Mouse (Mus musculus) kidney, embryonic 14.5 days (tissue): Measurements from ENCODE around the gene Lipo2. TPM values are rescaled to one million over a fixed set of nuclear protein-coding genes. Genes with fewer than 3 reads are reported as not detected.
A peak's percentile ranks its signal among the peaks of the same experiment; 100 is the strongest.
"Not testable (repeated sequence)": the region's sequence is repeated elsewhere in the genome, so short reads cannot be mapped to it uniquely, and the experiment has no call there.

Source experiments
- ATAC-seq: fragments of 200-750 bp; cut with Nextera tagmentation; 2 replicates; pipeline ENCODE4 v1.8.0; 2017; ENCODE audit warnings: moderate number of reproducible peaks, mild to moderate bottlenecking, moderate TSS enrichment, moderate library complexity; ENCODE audit not compliant: low FRiP score, low TSS enrichment
- H3K27ac ChIP-seq: fragments of 300-500 bp; sonication (generic); 2 replicates; pipeline ENCODE4 v1.5.1; 2014; ENCODE audit warnings: low read depth, mild to moderate bottlenecking, low read length, moderate library complexity, mixed read lengths
- H3K27me3 ChIP-seq: fragments of 300-500 bp; sonication (generic); 2 replicates; pipeline ENCODE4 v1.6.1; 2014; ENCODE audit warnings: mild to moderate bottlenecking, low read length; ENCODE audit not compliant: control insufficient read depth, insufficient read depth
- H3K36me3 ChIP-seq: fragments of 300-500 bp; sonication (generic); 2 replicates; pipeline ENCODE4 v1.6.1; 2014; ENCODE audit warnings: low read length, mixed read lengths; ENCODE audit not compliant: control insufficient read depth, insufficient read depth
- H3K4me1 ChIP-seq: fragments of 300-500 bp; sonication (generic); 2 replicates; pipeline ENCODE4 v1.6.1; 2014; ENCODE audit warnings: low read length, mixed read lengths; ENCODE audit not compliant: control insufficient read depth, insufficient read depth
- H3K4me2 ChIP-seq: fragments of 300-500 bp; sonication (generic); replicated peaks from 2 replicates; pipeline ENCODE4 v1.6.1; 2014; ENCODE audit warnings: low read depth, mild to moderate bottlenecking, low read length
- H3K4me3 ChIP-seq: fragments of 300-500 bp; sonication (generic); 2 replicates; pipeline ENCODE4 v1.5.1; 2014; ENCODE audit warnings: mild to moderate bottlenecking, low read length
- H3K9ac ChIP-seq: fragments of 300-500 bp; sonication (generic); 2 replicates; pipeline ENCODE4 v1.6.1; 2014; ENCODE audit warnings: low read depth, mild to moderate bottlenecking, low read length, moderate library complexity
- H3K9me3 ChIP-seq: fragments of 300-500 bp; sonication (generic); 2 replicates; pipeline ENCODE4 v1.6.1; 2016; ENCODE audit warnings: low read length; ENCODE audit not compliant: control insufficient read depth
- WGBS: fragments of 180-500 bp; shearing (Covaris S2); extraction: QIAGEN DNeasy Blood & Tissue Kit; methylation state at CpG from one replicate; pipeline ENCODE4 v1.1.7; 2014; 5-methylcytosine and 5-hydroxymethylcytosine counted together
- polyA plus RNA-seq: library from polyadenylated mRNA; unstranded; fragments of >200 nt; fragmentation: Nextera tagmentation; extraction: Ambion mirVana; gene quantifications from 2 replicates; pipeline ENCODE4 v1.2.1, GENCODE M21; 2014

Gene Lipo2
- 0.29 and 0.42 TPM in 2 replicates for polyA plus RNA-seq

DNA sequence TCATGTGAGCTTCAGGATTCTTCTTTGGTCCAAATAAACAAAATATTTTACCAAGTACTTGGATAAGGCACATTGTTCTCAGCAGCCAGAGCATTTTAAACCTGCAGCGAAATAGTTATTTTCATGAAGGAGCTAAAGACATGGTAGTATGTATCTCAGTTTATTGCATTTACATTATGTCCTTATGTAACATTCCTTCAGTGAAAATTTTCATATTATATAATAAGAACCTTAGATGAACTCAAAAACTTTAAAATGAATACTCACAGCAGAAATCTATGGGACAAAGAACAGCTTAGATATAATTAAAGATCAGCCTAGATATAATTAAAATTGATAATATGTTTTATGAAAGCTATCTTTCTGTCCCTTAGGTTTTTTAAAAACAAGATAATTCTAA, at the start of gene Lipo2:
Lipo2 (minus strand) TSS at position 101 of the 400 bp plus-strand sequence.
- 92% methylated on average over 1 of the region's 1 CpGs for WGBS

DNA sequence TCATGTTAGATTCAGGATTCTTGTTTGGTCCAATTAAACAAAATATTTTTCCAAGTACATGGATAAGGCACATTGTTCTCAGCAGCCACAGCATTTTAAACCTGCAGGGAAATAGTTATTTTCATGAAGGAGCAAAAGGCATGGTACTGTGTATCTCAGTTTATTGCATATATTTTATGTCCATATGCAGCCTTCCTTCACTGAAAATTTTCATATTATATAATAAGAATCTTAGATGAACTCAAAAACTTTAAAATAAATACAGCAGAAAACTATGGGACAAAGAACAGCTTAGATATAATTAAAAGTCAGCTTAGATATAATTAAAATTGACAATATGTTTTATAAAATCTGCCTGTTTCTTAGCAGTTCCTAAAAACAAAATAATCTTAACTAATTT, 36.2 kb upstream of the Lipo2 start, which contains the start of gene Lipo1:
Lipo1 (minus strand) TSS at position 101 of the 400 bp plus-strand sequence.
- H3K4me3 ChIP-seq, H3K4me2 ChIP-seq, H3K27me3 ChIP-seq, H3K27ac ChIP-seq, H3K36me3 ChIP-seq, H3K9me3 ChIP-seq, ATAC-seq, H3K9ac ChIP-seq, H3K4me1 ChIP-seq: not testable (repeated sequence)

More for the DNA sequence above, at the start of gene Lipo2:
- not testable (repeated sequence) for H3K27me3 ChIP-seq, ATAC-seq, H3K4me3 ChIP-seq, H3K9ac ChIP-seq, H3K9me3 ChIP-seq, H3K4me2 ChIP-seq, H3K4me1 ChIP-seq, H3K36me3 ChIP-seq, H3K27ac ChIP-seq

DNA sequence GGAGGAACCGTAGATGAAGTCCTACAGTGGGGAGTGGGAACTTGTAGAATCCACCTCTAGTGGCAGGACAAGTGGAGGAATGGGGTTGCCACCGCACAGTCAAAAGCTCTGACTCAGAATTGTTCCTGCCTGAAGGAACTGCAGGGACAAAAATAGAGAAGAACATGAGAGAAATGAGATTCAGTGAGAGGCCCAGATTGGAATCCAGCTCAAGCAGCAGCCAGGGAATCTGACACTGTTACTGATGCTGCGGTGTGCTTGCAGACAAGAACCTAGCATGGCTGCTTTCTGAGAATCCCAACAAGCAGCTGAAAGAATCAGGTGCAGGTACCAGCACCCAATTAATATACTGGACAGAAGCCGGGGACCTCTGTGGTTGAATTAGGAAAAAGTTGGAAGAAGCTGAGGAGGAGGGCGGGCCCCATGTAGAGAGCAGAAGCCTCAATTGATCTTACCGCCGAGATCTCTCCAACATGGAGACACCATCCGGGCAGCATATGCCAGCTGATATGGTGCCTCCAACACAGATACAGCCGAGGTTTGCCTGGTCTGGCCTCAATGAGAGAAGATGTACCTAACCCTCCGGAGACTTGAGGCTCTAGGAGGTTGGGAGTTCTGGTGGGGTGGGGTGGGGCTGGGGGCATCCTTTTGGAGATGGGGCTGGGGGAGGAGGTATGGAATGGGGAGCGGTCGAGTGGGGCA, 35.6 kb upstream of the Lipo2 start:
- WGBS, result 91% methylated on average over 12 of the region's 12 CpGs

DNA sequence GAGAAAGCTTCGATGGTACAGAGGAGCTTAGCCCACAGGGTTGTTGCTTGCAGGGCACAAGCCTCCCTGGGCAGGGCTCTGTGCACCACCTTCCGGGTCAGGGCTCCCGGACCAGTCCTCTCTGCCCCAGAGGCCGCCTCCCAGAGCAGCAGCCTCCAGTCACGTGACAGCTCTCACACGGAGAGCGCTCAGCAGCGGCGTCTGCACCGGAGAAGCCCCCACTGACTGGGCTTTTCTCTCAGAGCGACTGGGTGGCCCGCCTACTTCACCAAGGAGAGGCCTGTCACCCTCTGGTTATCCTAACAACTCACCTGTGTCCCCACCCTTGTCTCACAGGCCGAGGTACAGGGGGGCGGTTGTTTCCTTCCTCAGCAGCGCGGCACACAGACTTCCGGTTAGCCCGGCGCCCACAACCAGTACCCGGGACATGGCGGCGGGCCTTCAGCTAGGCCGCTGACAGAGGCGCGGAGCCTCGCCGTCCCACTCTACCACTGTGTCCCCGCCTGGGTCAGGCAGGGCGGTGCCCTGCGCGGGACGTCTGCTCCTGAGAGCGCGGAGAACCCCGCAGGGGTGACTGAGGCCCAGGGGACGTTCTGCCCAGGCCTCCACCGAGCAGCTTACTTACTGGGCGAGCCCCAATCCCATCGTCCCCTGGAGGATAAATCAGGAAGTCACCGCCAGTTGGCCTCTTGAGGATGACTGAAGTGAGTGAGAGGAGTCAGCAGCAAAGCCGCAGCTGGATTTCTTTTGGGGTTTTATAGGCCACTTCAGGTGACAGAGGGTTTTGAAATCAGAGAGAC, 10.3 kb upstream of the Lipo2 start, which contains the start of gene Lipo3:
Lipo3 (minus strand) TSS at position 665 of the 800 bp plus-strand sequence.
- not testable (repeated sequence) for H3K27me3 ChIP-seq, H3K4me2 ChIP-seq, H3K4me3 ChIP-seq, H3K9me3 ChIP-seq, H3K27ac ChIP-seq, H3K4me1 ChIP-seq, H3K9ac ChIP-seq, H3K36me3 ChIP-seq
- WGBS, result 42% methylated on average over 12 of the region's 41 CpGs
- ATAC-seq, result peak; percentile 95

More for the DNA sequence above, 35.6 kb upstream of the Lipo2 start:
- Histone ChIP-seq H3K36me3 (no peaks in the 10 kb centered on the region), H3K9me3 (no peaks in the 10 kb centered on the region), H3K9ac (no peak overlapping the region), H3K4me1 (no peaks in the 10 kb centered on the region), H3K27ac (no peak overlapping the region), H3K4me3 (no peak overlapping the region), H3K4me2 (no peak overlapping the region), H3K27me3 (no peaks in the 10 kb centered on the region)
- no peak for ATAC-seq

Other genes with a start within 250 kb of the Lipo2 start
- not detected in 2 replicates for gene Lipo4, start 233.6 kb downstream of the Lipo2 start, polyA plus RNA-seq
- gene Gm8978, start 126.1 kb downstream of the Lipo2 start, polyA plus RNA-seq, result not detected in 2 replicates
- 14.7 and 18.0 TPM in 2 replicates for gene Lipo3, start 10.6 kb upstream of the Lipo2 start, polyA plus RNA-seq
- gene Lipo1, start 36.1 kb upstream of the Lipo2 start, polyA plus RNA-seq, result not detected in 2 replicates
- not detected in 2 replicates for gene Lipf, start 209.8 kb upstream of the Lipo2 start, polyA plus RNA-seq